Mouse (Mus musculus) heart, postnatal 14 days (tissue): ENCODE data around the gene Tspan33. TPM values are rescaled to one million over a fixed set of nuclear protein-coding genes. Genes with fewer than 3 reads are reported as not detected.

Experiments
- DNase-seq, 2 experiments: peaks; one replicate each; pipeline ENCODE4 v3.0.0; 2021 to 2022
- intact Hi-C: fragments of 180-260 bp; cut with DNase I; formaldehyde crosslinking; loops from one replicate; pipeline ENCODE4 v1.15.1; 2025
- total RNA-seq, 2 experiments: library from RNA; stranded (reverse); gene quantifications; 2 replicates each; pipeline ENCODE4 v1.2.3; 2021

Tspan33 gene
- total RNA-seq, 2 experiments from 2014 or later = 1.3 to 2.4 TPM

- intact Hi-C loops = no loop called here
- no peak for DNase-seq
Measured at GRCm38 (mm10) chr6:29695975-29696374, 2.0 kb downstream of the Tspan33 start.

GRCm38 (mm10) chr6:29697139-29697538 lies 3.1 kb downstream of the Tspan33 start:
- intact Hi-C loops = no loop called here
- DNase-seq = no peak

- intact Hi-C loops = no loop called here
- no peak for DNase-seq
Measured at GRCm38 (mm10) chr6:29697548-29697947, 3.5 kb downstream of the Tspan33 start.

- intact Hi-C loops = no loop called here
- DNase-seq = no peak
Measured at GRCm38 (mm10) chr6:29699085-29699745, 5.2 kb downstream of the Tspan33 start.

GRCm38 (mm10) chr6:29701051-29701450 lies 7.0 kb downstream of the Tspan33 start:
- DNase-seq = no peak
- intact Hi-C loops = no loop called here

GRCm38 (mm10) chr6:29702126-29702525 lies 8.1 kb downstream of the Tspan33 start:
- no peak for DNase-seq
- intact Hi-C loops = no loop called here

- intact Hi-C loops = no loop called here
- no peak for DNase-seq
Measured at GRCm38 (mm10) chr6:29704143-29704542, 10.1 kb downstream of the Tspan33 start.

GRCm38 (mm10) chr6:29707902-29708301 lies 13.9 kb downstream of the Tspan33 start:
- intact Hi-C loops = no loop called here

GRCm38 (mm10) chr6:29711318-29711717 lies 17.3 kb downstream of the Tspan33 start:
- intact Hi-C loops = no loop called here

More at GRCm38 (mm10) chr6:29707902-29708301, 13.9 kb downstream of the Tspan33 start:
- DNase-seq = no peak

GRCm38 (mm10) chr6:29712011-29712584 lies 18.1 kb downstream of the Tspan33 start:
- intact Hi-C loops = loop anchor here (1.0 kb wide), 2 partner anchors 45 to 107 kb away; no protein-coding TSS in a partner anchor
- peak in 1 of 2 experiments; percentile 54 for DNase-seq

More at GRCm38 (mm10) chr6:29711318-29711717, 17.3 kb downstream of the Tspan33 start:
- DNase-seq = no peak

- DNase-seq = no peak
- intact Hi-C loops = no loop called here
Measured at GRCm38 (mm10) chr6:29716624-29717365, 22.8 kb downstream of the Tspan33 start.

GRCm38 (mm10) chr6:29717541-29717940 lies 23.5 kb downstream of the Tspan33 start:
- intact Hi-C loops = no loop called here
- no peak for DNase-seq

- intact Hi-C loops = no loop called here
- DNase-seq = peak; percentile 33 to 62
Measured at GRCm38 (mm10) chr6:29717952-29718521, 24.0 kb downstream of the Tspan33 start.

GRCm38 (mm10) chr6:29718894-29719329 lies 24.9 kb downstream of the Tspan33 start:
- peak; percentile 61 to 72 for DNase-seq
- intact Hi-C loops = no loop called here

GRCm38 (mm10) chr6:29721890-29722289 lies 27.9 kb downstream of the Tspan33 start:
- intact Hi-C loops = no loop called here
- no peak for DNase-seq

- intact Hi-C loops = no loop called here
- DNase-seq = no peak
Measured at GRCm38 (mm10) chr6:29726576-29727200, 32.7 kb downstream of the Tspan33 start.

GRCm38 (mm10) chr6:29728035-29728434 lies 34.0 kb downstream of the Tspan33 start:
- no peak for DNase-seq

GRCm38 (mm10) chr6:29729491-29729890 lies 35.5 kb downstream of the Tspan33 start:
- intact Hi-C loops = no loop called here
- DNase-seq = no peak

More at GRCm38 (mm10) chr6:29728035-29728434, 34.0 kb downstream of the Tspan33 start:
- intact Hi-C loops = no loop called here

GRCm38 (mm10) chr6:29735336-29735688 lies 41.3 kb downstream of the Tspan33 start, which contains the start of gene Smo:
TSS of gene Smo (plus strand) at chr6:29735503.
- peak; percentile 86 to 87 for DNase-seq
- intact Hi-C loops = no loop called here

- intact Hi-C loops = no loop called here
Measured at GRCm38 (mm10) chr6:29735689-29736451, 41.8 kb downstream of the Tspan33 start.

More at GRCm38 (mm10) chr6:29735689-29736451, 41.8 kb downstream of the Tspan33 start:
- DNase-seq = peak; percentile 73
